Mouse (Mus musculus): ENCODE results near the gene Cnnm4. TPM values are rescaled to one million over a fixed set of nuclear protein-coding genes. Genes with fewer than 3 reads are reported as not detected.

Cnnm4 gene
- total and polyA plus RNA-seq, 3 experiments = 3.0 to 4.6 (median 3.5) TPM

GRCm38 (mm10) chr1:36535477-36536396 is 64.3 kb downstream of the Cnnm4 start:
- dilution Hi-C loops (cut with MboI; ENCODE audit: extremely low pct_ligation_motif_present, extremely low pct_unique_long_range_greater_than_20kb, low sequenced_read_pairs) (no loop called here), in situ Hi-C loops (cut with MboI; ENCODE audit: low pct_ligation_motif_present, low pct_unique_long_range_greater_than_20kb, low sequenced_read_pairs) (no loop called here)
- TF ChIP-seq BHLHE40 (IDR thresholded peaks at IDR 0.05; ENCODE audit: low read depth, low read length) (no peak), HCFC1 (IDR thresholded peaks at IDR 0.05; ENCODE audit: low read depth, low read length) (no peak), ZKSCAN1 (IDR thresholded peaks at IDR 0.05; ENCODE audit: borderline replicate concordance, low read depth, low read length) (no peak), NELFE (IDR thresholded peaks at IDR 0.05; ENCODE audit: low read depth, low read length) (no peak), MEF2A (IDR thresholded peaks at IDR 0.05; ENCODE audit: borderline replicate concordance, low read depth, low read length) (no peak), MXI1 (IDR thresholded peaks at IDR 0.05; ENCODE audit: low read depth, low read length) (no peak), POLR2A (IDR thresholded peaks at IDR 0.05; ENCODE audit: low read depth, low read length) (no peak), CHD2 (IDR thresholded peaks at IDR 0.05; ENCODE audit: low read length) (no peak), KAT2A (IDR thresholded peaks at IDR 0.05; ENCODE audit: insufficient replicate concordance, low read length) (no peak), RCOR1 (conservative IDR thresholded peaks at IDR 0.05; ENCODE audit: low read depth, low read length) (no peak)
- no peak for DNase-seq (ENCODE audit: extremely low read depth)
- H3K9ac ChIP-seq (ENCODE audit: insufficient read depth, low read depth) = no peak overlapping the region
- H3K4me2 ChIP-seq (ENCODE audit: insufficient read depth, low read depth, poor library complexity, severe bottlenecking) = no peak overlapping the region
- peaks cover 53 to 89% of the 10 kb centered on the region in 2 experiments for H3K36me3 ChIP-seq (replicated peaks in 1 of 2; ENCODE audit: control insufficient read depth in 1 of 2, insufficient read depth in 1 of 2, low read length in 1 of 2)
- H3K79me2 ChIP-seq (replicated peaks; ENCODE audit: control insufficient read depth, extremely low read depth, insufficient read depth, poor library complexity, severe bottlenecking) = no peaks in the 10 kb centered on the region
- H3K4me1 ChIP-seq (ENCODE audit: control insufficient read depth in 1 of 2, insufficient read depth in 2 of 2) = no peaks in the 10 kb centered on the region
- H3K27me3 ChIP-seq (replicated peaks) = no peaks in the 10 kb centered on the region
- no peak overlapping the region for H3K4me3 ChIP-seq (replicated peaks in 1 of 3; ENCODE audit: low read depth in 2 of 3, low read length in 2 of 3, poor library complexity in 1 of 3)
- no peak overlapping the region for H3K27ac ChIP-seq (ENCODE audit: insufficient read depth, low read depth)
- no peaks in the 10 kb centered on the region for H3K9me3 ChIP-seq (replicated peaks; ENCODE audit: low read length)

GRCm38 (mm10) chr1:36536397-36536728 is 64.9 kb downstream of the Cnnm4 start:
- Histone ChIP-seq H3K36me3 (replicated peaks in 1 of 2; ENCODE audit: control insufficient read depth in 1 of 2, insufficient read depth in 1 of 2, low read length in 1 of 2) (peaks cover 51 to 87% of the 10 kb centered on the region in 2 experiments), H3K4me2 (ENCODE audit: insufficient read depth, low read depth, poor library complexity, severe bottlenecking) (no peak overlapping the region), H3K4me3 (replicated peaks in 1 of 3; ENCODE audit: low read depth in 2 of 3, low read length in 2 of 3, poor library complexity in 1 of 3) (no peak overlapping the region), H3K4me1 (ENCODE audit: control insufficient read depth in 1 of 2, insufficient read depth in 2 of 2) (no peaks in the 10 kb centered on the region), H3K79me2 (replicated peaks; ENCODE audit: control insufficient read depth, extremely low read depth, insufficient read depth, poor library complexity, severe bottlenecking) (no peaks in the 10 kb centered on the region), H3K9ac (ENCODE audit: insufficient read depth, low read depth) (no peak overlapping the region), H3K27ac (ENCODE audit: insufficient read depth, low read depth) (no peak overlapping the region), H3K9me3 (replicated peaks; ENCODE audit: low read length) (no peaks in the 10 kb centered on the region), H3K27me3 (replicated peaks) (no peaks in the 10 kb centered on the region)
- in situ Hi-C loops (cut with MboI; ENCODE audit: low pct_ligation_motif_present, low pct_unique_long_range_greater_than_20kb, low sequenced_read_pairs) = no loop called here
- dilution Hi-C loops (cut with MboI; ENCODE audit: extremely low pct_ligation_motif_present, extremely low pct_unique_long_range_greater_than_20kb, low sequenced_read_pairs) = no loop called here
- no peak for DNase-seq (ENCODE audit: extremely low read depth)
- TF ChIP-seq ETS1 (conservative IDR thresholded peaks at IDR 0.05; ENCODE audit: low read depth, low read length) (no peak), MEF2A (IDR thresholded peaks at IDR 0.05; ENCODE audit: borderline replicate concordance, low read depth, low read length) (no peak), USF1 (IDR thresholded peaks at IDR 0.05; ENCODE audit: low read depth, low read length) (no peak), POLR2A (IDR thresholded peaks at IDR 0.05; ENCODE audit: low read depth, low read length) (no peak), ZMIZ1 (IDR thresholded peaks at IDR 0.05; ENCODE audit: low read depth, low read length) (no peak), JUN (IDR thresholded peaks at IDR 0.05; ENCODE audit: insufficient read depth, low read depth, low read length) (no peak), IRF4 (IDR thresholded peaks at IDR 0.05; ENCODE audit: low read depth, low read length) (no peak), RCOR1 (conservative IDR thresholded peaks at IDR 0.05; ENCODE audit: low read depth, low read length) (no peak), MAZ (IDR thresholded peaks at IDR 0.05; ENCODE audit: low read depth, low read length) (no peak), E2F4 (IDR thresholded peaks at IDR 0.05; ENCODE audit: insufficient replicate concordance, low read depth, low read length) (no peak), MAFK (IDR thresholded peaks at IDR 0.05; ENCODE audit: insufficient replicate concordance, low read length) (no peak), RAD21 (IDR thresholded peaks at IDR 0.05; ENCODE audit: low read depth, low read length) (no peak), CHD1 (IDR thresholded peaks at IDR 0.05; ENCODE audit: low read depth, low read length) (no peak), USF2 (conservative IDR thresholded peaks at IDR 0.05; ENCODE audit: low read depth, low read length) (no peak), ZC3H11A (IDR thresholded peaks at IDR 0.05; ENCODE audit: low read depth, low read length) (no peak), SMC3 (IDR thresholded peaks at IDR 0.05; ENCODE audit: low read depth, low read length) (no peak), POLR2AphosphoS2 (IDR thresholded peaks at IDR 0.05; ENCODE audit: low read depth, low read length) (no peak), CTCF (conservative IDR thresholded peaks at IDR 0.05 in 1 of 2, IDR thresholded peaks at IDR 0.05 in 1 of 2; ENCODE audit: low read depth in 2 of 2, low read length in 2 of 2) (no peak), BHLHE40 (IDR thresholded peaks at IDR 0.05; ENCODE audit: low read depth, low read length) (no peak), GABPA (IDR thresholded peaks at IDR 0.05; ENCODE audit: insufficient replicate concordance, low read depth, low read length) (no peak)
